Mouse (Mus musculus) duodenum, adult 2 months (tissue): ENCODE results near the gene Mrps11. TPM values are rescaled to one million over a fixed set of nuclear protein-coding genes. Genes with fewer than 3 reads are reported as not detected.

Experiments
- polyA plus RNA-seq: library from polyadenylated mRNA; depleted of rRNA; stranded (reverse); fragments of >200 nt; gene quantifications from 2 replicates; pipeline ENCODE4 v1.2.3, GENCODE M21; 2012; ENCODE audit warnings: low replicate concordance; rRNA removed

Gene Mrps11
- polyA plus RNA-seq, result 18.5 and 23.1 TPM in 2 replicates

GRCm38 (mm10) chr7:78782639-78783581, at the start of gene Mrps11, which contains the start of gene Mrpl46:
Mrps11 (plus strand) TSS chr7:78783119.
Mrpl46 (minus strand) TSS chr7:78783531.

GRCm38 (mm10) chr7:78737614-78738210, 45.2 kb upstream of the Mrps11 start, which contains the start of gene Ntrk3:
Ntrk3 (minus strand) TSS chr7:78738012.

Other genes with a start within 250 kb of the Mrps11 start
- gene Ntrk3, start 45.1 kb upstream of the Mrps11 start, polyA plus RNA-seq, result 0.43 and 2.1 TPM in 2 replicates
- gene Mrpl46, start 412 bp downstream of the Mrps11 start, polyA plus RNA-seq, result 13.2 and 13.6 TPM in 2 replicates
- gene Det1, start 64.1 kb downstream of the Mrps11 start, polyA plus RNA-seq, result 9.7 and 10.1 TPM in 2 replicates
- gene Aen, start 112.7 kb downstream of the Mrps11 start, polyA plus RNA-seq, result 8.3 and 12.6 TPM in 2 replicates
- gene Isg20, start 130.3 kb downstream of the Mrps11 start, polyA plus RNA-seq, result 13.8 and 18.7 TPM in 2 replicates